Mouse (Mus musculus) megakaryocyte, embryonic 14.5 days (primary cell): ENCODE data around the gene Frmpd4. TPM values are rescaled to one million over a fixed set of nuclear protein-coding genes. Genes with fewer than 3 reads are reported as not detected.

Experiments
- H3K27me3 ChIP-seq: replicated peaks from 2 replicates; pipeline ENCODE3; 2012; ENCODE audit warnings: inconsistent platforms
- H3K36me3 ChIP-seq: replicated peaks from 2 replicates; pipeline ENCODE3; 2012; ENCODE audit warnings: low read length, inconsistent platforms, mixed read lengths
- H3K4me1 ChIP-seq: 2 replicates; pipeline ENCODE4 v1.6.1; 2012; ENCODE audit warnings: inconsistent platforms
- H3K4me3 ChIP-seq: replicated peaks from 2 replicates; pipeline ENCODE3; 2012; ENCODE audit warnings: moderate library complexity, mild to moderate bottlenecking, inconsistent platforms
- H3K9me3 ChIP-seq: 2 replicates; pipeline ENCODE4 v1.6.1; 2012; ENCODE audit warnings: inconsistent platforms
- FLI1 ChIP-seq: IDR thresholded peaks from 2 replicates; pipeline ENCODE4 v1.6.1; 2012; ENCODE audit warnings: low read length, inconsistent platforms, mixed read lengths
- GATA1 ChIP-seq: IDR thresholded peaks from 3 replicates; pipeline ENCODE4 v1.6.1; 2012; ENCODE audit warnings: mixed read lengths, low read length, inconsistent platforms, borderline replicate concordance
- polyA plus RNA-seq: library from polyadenylated mRNA; stranded (reverse); fragments of >175 nt; gene quantifications from 2 replicates; pipeline ENCODE4 v1.2.3, GENCODE M21; 2012; ENCODE audit warnings: low replicate concordance; ENCODE audit not compliant: insufficient read depth

Frmpd4 gene
- polyA plus RNA-seq, 1 experiment = not detected

DNA sequence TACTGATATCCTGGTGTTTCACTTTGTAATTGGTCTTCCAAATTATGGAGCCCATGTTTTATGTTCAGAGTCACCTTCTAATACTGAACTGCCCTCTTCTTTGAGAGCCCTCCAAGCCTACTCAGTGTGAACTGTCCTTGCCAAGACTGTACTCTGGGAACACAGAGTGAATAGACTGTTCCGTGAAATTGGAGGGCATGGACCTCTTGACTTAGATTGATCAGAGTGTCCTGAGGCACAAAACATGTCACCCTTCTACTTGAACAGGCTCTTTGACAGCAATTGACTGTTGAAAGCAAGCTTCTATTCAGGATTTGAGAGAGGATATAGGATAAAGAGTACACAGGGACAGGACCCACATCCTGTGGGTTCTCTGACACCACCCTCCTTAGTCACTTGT, 857.9 kb downstream of the Frmpd4 start:
- no peak overlapping the region for H3K4me3 ChIP-seq
- H3K9me3 ChIP-seq = no peaks in the 10 kb centered on the region
- no peaks in the 10 kb centered on the region for H3K4me1 ChIP-seq
- peaks cover 4% of the 10 kb centered on the region for H3K27me3 ChIP-seq
- no peaks in the 10 kb centered on the region for H3K36me3 ChIP-seq
- TF ChIP-seq GATA1 (no peak), FLI1 (no peak)

DNA sequence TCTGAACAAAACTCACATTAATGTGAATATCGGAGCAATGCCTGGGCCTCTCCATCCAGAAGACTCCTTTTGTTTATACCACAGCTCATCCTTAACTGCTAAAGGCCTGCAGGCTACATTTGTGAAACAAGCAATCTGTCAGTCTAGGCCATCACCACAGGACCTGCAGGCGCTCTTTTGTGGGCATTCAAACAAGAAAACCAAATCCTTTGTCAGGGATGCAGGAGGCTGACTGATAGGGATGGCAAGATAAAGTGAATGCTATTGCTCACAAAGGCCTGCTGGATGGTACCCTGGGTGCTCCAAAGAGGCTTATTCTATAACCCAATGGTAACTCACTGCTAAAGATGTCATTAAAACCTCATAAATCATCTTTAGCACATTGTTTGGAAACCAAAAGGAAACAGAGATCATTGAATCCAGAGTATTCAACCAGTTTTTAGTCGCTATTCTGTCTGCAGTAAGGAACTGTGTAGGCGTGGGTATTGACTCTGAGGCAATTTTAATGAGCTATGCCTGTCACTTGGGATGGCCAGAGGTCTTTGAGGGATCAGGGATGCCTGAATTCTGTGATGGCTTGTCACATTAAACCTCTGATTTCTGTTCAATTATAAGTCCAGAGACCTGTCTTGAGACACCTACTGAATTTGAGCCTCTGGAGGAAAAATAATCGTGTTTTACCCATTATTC, 922.1 kb downstream of the Frmpd4 start:
- Histone ChIP-seq H3K9me3 (no peaks in the 10 kb centered on the region), H3K4me3 (no peak overlapping the region), H3K36me3 (no peaks in the 10 kb centered on the region), H3K4me1 (no peaks in the 10 kb centered on the region), H3K27me3 (no peaks in the 10 kb centered on the region)
- TF ChIP-seq FLI1 (no peak), GATA1 (no peak)

DNA sequence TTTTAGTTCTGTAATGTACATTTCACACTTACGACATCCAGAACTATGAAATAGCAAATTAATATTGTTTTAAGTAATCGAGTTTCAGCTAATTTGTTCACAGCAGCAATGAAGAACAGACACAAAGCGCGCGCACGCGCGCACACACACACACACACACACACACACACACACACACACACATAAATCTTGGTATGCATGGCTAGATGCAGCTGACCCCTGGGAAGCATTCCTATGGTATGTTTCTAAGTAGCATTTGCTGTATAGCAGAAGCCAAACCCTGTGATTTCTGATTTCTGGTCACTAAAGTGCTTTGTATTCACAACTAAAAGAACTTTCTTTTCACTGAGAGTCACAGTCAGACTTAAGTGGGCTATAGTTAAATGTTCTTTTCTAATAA, 922.8 kb downstream of the Frmpd4 start:
- TF ChIP-seq GATA1 (no peak), FLI1 (no peak)
- Histone ChIP-seq H3K36me3 (no peaks in the 10 kb centered on the region), H3K27me3 (no peaks in the 10 kb centered on the region), H3K9me3 (no peaks in the 10 kb centered on the region), H3K4me1 (no peaks in the 10 kb centered on the region), H3K4me3 (no peak overlapping the region)

DNA sequence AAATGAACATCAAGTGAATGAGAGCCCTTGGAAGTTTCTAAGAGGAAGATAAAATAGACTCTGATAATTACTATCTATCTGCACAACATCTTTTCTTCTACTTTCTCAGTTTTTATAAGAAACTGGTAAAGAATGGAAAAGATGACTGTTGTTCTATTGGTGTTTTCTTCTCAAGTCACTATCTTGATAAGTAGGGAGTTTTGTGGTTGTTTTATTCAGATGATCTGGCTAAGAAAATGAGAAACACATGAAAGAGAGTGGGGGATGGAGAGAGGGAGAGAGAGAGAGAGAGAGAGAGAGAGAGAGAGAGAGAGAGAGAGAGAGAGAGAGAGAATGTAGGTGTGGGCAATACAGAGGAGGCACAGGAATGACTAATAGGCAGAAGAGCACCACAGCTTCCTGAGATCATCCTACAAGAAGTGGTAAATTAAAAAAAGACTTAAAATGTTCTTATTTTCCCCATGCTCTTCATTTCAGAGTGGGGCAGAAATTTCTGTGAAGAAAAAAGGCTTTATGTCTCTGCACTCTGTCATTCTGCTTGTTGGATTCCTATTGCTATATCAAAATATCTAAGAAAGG, 979.3 kb downstream of the Frmpd4 start:
- Histone ChIP-seq H3K36me3 (no peaks in the 10 kb centered on the region), H3K4me3 (no peak overlapping the region), H3K9me3 (no peaks in the 10 kb centered on the region), H3K4me1 (no peaks in the 10 kb centered on the region), H3K27me3 (no peaks in the 10 kb centered on the region)
- no peak for TF ChIP-seq GATA1
- TF ChIP-seq FLI1 = no peak

DNA sequence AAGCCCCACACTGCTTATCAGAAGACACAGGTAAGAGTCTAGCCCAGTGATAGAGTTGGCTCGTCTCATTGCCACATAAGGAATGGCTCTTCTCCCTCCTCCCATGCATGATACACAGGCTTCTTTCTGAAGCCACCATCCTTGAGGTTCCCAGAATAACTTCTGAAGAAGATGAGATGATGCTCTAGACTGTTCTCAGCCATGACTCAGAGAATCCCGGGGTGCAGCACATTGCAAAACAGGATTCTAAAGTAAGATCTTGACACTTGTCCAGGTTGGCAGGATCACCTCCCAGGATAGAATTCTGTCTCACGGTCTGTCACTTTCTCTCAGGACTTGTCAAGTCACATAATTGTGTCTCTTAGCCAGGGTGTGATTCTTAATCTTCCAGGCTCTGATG, 1024.2 kb downstream of the Frmpd4 start:
- Histone ChIP-seq H3K9me3 (no peaks in the 10 kb centered on the region), H3K4me3 (no peak overlapping the region), H3K36me3 (no peaks in the 10 kb centered on the region), H3K27me3 (no peaks in the 10 kb centered on the region), H3K4me1 (no peaks in the 10 kb centered on the region)
- TF ChIP-seq GATA1 (no peak), FLI1 (no peak)

DNA sequence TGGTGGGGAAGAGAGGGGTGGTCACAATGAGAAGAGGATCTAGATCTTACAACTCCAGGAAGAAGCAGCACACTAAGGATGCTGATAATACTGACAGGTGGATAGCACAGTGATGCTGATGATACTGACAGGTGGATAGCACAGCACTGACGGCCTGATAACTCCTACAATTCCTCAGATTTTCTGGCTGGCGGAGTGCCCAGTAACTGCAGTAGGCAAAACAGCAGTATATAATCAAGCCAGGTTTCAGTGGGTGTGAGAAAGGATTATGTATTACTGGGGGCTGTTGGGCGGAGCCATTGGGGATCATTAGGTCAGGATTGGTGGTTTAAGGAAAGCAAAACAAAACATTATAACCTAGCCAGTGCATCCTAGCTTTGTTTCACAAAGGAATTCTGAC, 1053.9 kb downstream of the Frmpd4 start:
- TF ChIP-seq FLI1 = no peak
- no peak for TF ChIP-seq GATA1
- Histone ChIP-seq H3K36me3 (no peaks in the 10 kb centered on the region), H3K4me1 (no peaks in the 10 kb centered on the region)

DNA sequence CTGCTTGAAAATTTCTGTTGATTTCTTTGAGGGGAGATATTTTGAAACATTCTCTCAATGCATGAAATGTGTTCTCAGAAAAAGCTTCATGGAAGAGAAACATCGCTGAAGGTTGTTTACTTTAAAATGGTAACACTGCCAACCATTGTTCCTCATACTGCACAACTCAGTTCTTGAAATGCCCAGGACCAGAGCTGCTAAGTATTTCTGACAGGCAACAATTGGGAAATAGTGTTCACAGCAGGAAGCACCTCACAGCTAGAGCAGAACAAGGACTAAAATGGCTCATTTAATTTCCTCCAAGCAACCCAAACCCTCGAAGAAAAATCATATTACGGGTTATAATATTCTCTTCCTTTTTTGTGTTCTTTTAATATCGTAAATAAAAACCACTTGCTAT, 1054.5 kb downstream of the Frmpd4 start:
- H3K27me3 ChIP-seq = peaks cover 3% of the 10 kb centered on the region
- H3K4me3 ChIP-seq = no peak overlapping the region
- TF ChIP-seq GATA1 (no peak), FLI1 (no peak)
- no peaks in the 10 kb centered on the region for H3K9me3 ChIP-seq
- no peaks in the 10 kb centered on the region for H3K4me1 ChIP-seq
- H3K36me3 ChIP-seq = no peaks in the 10 kb centered on the region

More for the DNA sequence above, 1053.9 kb downstream of the Frmpd4 start:
- Histone ChIP-seq H3K9me3 (no peaks in the 10 kb centered on the region), H3K4me3 (no peak overlapping the region), H3K27me3 (peaks cover 3% of the 10 kb centered on the region)

DNA sequence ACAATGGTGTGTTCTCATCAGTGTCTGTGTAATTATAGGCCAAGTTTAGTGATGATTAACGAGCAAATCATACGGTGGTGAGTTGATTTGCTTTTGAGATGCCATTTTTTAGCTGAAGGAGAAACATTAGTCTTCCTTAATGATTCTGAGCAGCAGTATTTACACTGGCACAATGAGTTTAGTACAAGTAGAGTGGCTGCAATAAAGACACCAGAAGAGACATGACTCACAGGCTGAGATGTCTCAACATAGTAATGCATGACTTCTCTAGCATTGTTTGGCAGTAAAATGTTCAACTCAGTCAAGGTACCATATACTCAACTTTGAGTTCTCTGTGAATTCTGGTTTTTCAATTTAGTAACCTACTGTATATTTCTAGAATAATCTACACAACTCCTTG, 1058.6 kb downstream of the Frmpd4 start:
- Histone ChIP-seq H3K36me3 (no peaks in the 10 kb centered on the region), H3K4me3 (no peak overlapping the region)

DNA sequence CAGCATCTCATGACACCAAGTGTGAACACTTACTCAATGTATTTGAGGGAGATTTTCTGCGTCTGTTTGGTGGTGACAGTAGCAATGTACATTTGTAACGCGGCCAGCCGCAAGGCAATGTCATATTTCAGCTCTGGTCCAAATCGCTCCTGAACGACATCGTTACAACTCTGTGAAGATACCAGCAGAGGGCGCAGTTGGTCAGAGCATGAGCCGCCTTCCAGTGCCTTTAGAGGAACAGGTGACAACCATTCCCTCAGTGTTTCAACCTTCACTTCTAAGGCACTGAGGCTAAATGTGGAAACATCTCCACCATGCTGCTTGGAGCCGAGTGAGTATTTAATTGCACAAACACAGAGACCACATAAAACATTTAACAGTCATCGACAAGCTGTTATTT, 1079.3 kb downstream of the Frmpd4 start:
- no peaks in the 10 kb centered on the region for H3K9me3 ChIP-seq
- no peak for TF ChIP-seq GATA1
- TF ChIP-seq FLI1 = no peak
- H3K4me1 ChIP-seq = no peaks in the 10 kb centered on the region
- no peaks in the 10 kb centered on the region for H3K36me3 ChIP-seq
- peaks cover 9% of the 10 kb centered on the region for H3K27me3 ChIP-seq
- H3K4me3 ChIP-seq = no peak overlapping the region

More for the DNA sequence above, 1058.6 kb downstream of the Frmpd4 start:
- Histone ChIP-seq H3K4me1 (no peaks in the 10 kb centered on the region), H3K27me3 (peaks cover 3% of the 10 kb centered on the region), H3K9me3 (no peaks in the 10 kb centered on the region)
- TF ChIP-seq GATA1 = no peak
- no peak for TF ChIP-seq FLI1

DNA sequence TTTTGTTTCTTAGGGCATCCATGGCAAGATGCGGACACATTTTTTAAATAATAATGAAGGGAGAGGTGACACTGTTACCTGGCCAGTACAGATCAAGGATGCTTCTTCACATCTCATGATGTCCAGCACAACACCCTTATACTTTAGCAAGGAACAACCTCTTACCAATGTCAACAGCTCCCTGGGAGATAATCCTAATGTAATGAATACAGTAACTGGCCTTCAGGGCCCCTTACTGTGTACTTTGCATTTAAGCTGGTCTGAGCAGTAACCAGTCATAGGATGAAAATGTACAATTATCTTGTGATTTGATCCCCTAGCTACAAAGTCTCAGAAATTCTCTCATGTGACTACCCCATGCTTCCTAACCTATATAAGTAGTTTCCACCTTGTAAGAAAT, 1084.8 kb downstream of the Frmpd4 start:
- Histone ChIP-seq H3K9me3 (no peaks in the 10 kb centered on the region), H3K36me3 (no peaks in the 10 kb centered on the region), H3K4me1 (no peaks in the 10 kb centered on the region), H3K4me3 (no peak overlapping the region), H3K27me3 (peaks cover 13% of the 10 kb centered on the region)
- TF ChIP-seq GATA1 (no peak), FLI1 (no peak)

DNA sequence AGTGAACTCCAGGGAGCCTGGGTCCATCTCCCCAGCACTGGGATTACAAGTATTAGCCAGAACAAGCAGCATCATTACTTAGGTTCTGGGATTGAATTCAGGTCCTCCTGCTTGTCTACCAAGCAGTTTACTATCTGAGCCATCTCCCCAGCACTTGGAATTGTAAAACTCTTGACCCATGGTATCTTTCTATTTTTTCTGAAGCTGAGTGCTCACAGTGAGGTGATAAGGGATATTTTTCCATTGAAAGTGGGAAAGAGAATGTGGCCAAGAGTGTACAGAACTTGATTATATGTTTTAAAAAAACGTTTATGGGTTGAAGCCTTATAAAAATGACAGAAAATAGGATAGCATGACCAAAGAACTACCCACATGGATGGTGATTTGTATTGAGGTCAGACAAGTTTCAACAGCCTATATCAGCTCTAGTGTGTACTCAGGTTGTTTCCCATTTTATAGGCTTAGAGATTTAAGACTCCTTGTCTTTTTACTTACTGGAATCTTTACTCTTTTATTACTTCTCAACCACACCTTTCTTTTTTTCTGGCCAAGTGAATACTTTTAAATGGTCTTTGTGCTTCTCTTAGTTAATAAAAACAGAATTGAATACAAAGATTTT, 1085.3 kb downstream of the Frmpd4 start:
- H3K9me3 ChIP-seq = no peaks in the 10 kb centered on the region
- H3K4me1 ChIP-seq = no peaks in the 10 kb centered on the region
- H3K4me3 ChIP-seq = no peak overlapping the region
- H3K27me3 ChIP-seq = peaks cover 13% of the 10 kb centered on the region
- no peaks in the 10 kb centered on the region for H3K36me3 ChIP-seq
- TF ChIP-seq FLI1 (no peak), GATA1 (no peak)
